Mouse (Mus musculus): ENCODE results near the gene Rnpepl1. TPM values are rescaled to one million over a fixed set of nuclear protein-coding genes. Genes with fewer than 3 reads are reported as not detected.
"Not testable (repeated sequence)": the region's sequence is repeated elsewhere in the genome, so short reads cannot be mapped to it uniquely, and the experiment has no call there.

The Rnpepl1 gene
- polyA plus RNA-seq, 1 experiment from 2014 or later, result 56.2 TPM

DNA sequence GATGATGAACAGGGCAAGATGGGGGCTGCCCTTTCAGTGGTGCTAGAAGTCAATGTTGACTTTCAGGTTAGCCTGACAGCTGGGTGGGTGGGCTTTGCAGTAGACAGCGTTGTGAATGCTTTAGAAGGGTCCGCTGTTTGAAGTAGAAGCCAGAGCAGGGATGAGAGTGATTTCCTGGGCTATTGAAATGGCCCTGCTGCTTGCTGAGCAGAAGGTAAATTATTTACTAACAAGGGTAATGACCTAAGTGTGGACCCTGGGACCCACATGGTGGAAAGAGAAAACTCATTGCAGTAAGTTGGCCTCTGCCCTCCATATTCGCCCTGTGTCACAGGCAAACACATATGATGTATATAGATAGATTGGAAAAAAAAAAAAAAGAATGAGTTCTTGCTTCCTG, 25.9 kb downstream of the Rnpepl1 start:
- no peak for DNase-seq (ENCODE audit: low spot score)

DNA sequence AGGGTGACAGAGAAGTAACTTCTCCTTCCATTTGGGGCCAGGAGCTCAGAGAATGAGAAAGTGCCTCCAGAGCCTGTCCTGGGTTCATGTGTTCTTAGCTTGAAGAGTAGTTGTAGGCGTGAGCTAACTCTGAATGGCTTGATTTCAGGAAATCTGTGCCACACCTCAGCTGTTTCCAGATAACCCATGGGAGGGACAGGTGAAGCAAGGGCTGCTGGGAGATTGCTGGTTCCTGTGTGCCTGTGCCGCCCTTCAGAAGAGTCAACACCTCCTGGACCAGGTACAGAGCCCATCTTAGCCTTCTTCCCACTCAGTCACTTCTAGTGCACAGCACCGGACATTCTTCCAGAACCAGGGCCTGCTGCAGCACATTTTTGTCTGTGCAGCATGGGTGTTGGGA, 27.2 kb downstream of the Rnpepl1 start:
- no peak for DNase-seq (ENCODE audit: low spot score)

DNA sequence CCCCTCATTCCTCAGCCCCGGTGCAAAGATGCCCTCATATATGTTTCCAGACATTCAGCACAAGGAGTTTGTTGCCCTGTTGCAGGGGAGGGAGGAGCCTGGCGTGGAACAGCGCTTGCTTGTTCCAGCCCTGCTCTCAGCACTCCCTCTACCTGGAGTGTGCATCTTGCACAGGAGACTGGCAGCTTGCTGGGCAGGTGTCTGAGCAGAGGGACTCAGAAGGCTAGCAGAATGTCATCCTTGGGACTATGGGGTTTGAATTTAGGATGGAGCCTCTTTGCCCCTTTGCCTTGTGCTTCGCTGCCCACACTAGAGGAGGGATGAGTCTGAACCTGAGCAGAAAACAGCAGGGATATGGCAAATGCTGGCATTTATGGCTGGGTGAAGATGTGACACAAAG, 29.2 kb downstream of the Rnpepl1 start:
- DNase-seq (ENCODE audit: low spot score), result no peak

DNA sequence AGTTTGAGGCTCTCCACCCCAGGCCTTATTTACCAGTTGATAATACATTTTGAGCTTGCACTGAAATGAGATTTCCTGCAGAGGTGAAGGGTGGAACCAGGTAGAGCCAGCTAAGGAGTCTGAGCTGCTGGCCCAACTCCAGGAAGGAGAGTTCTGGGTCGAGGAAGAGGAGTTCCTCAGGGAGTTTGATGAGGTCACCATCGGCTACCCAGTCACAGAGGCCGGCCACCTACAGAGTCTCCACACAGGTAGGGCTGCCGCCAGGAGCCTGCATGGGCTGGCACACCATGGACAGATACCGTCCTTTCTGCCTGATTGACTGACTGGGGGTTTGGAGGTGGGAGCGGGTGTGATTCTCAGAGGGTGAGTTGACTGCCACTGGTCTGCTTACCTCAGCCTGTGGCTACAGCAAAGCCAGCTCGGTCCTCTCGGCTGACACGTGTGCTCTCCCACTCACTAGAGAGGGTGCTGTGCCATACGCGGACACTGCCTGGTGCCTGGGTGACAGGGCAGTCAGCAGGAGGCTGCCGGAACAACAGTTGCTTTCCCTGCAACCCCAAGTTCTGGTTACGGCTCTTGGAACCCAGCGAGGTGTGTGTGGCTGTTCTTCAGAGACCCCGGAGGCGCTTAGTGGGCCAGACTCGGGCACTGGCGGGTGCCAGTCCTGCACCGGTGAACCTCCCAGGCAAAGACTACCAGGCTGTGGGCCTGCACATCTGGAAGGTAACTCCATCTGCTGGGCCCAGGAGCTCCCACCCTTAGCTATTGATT, 32.8 kb downstream of the Rnpepl1 start:
- DNase-seq (ENCODE audit: low spot score), result no peak

DNA sequence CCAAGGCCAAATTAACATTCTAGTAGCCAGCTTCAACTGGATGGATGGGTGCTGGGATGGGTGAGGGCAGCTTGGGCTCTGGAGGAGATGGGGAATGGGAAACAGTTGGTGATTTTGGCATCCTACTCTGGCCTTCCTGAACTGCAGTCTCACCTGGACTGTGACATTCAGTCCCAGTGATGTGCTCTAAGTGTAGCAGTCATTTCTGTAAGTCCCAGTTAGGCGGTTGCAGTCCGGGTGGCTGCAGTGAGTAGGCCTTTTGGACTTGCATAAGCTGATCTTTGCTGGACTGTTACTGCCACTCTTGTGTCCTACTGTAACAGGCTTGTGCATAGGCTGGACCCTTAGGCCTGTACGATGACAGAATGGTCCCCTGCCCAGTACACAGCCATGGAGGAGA, 37.4 kb downstream of the Rnpepl1 start:
- DNase-seq (ENCODE audit: low spot score), result no peak

DNA sequence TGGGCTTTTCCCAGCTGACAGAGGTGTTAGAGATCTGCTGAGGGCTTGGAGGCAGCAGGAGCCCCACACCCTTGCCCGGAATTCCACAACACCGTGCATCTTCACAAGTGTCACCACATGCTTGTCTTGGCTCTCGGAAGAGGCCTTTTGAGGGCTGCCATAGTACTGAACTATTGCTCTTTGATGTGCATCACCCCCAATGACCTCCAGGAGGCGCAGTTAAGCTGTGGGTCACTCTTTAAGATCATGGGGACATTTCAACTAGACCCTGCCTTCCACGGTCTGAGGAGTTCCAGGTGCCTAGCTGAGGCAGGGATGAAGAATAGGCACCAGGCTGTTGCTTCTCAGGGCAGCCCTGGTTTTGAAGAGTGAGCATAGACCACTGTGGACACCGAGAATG, 38.8 kb downstream of the Rnpepl1 start:
- DNase-seq (ENCODE audit: low spot score), result peak; percentile 16

DNA sequence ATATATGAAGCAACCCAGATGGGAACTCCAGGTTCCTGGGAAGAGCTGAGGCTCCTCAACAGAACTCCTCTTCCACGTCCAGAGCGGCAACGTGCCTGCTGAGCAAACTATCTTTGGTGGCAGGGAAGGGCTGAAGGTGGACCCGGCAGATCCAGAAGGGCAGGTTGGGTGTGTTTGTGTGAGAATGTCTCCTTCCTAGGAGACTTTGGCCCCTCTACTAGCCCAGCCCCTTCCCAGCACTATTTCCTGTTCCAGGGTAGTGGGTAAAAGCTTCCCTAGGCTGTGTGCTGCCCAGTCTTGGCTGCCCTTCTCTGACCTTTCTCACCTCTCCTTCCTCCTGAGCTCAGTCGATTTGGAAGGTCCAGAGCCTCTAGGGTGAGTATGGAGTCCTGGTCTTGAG, 40.0 kb downstream of the Rnpepl1 start, which contains the start of gene Gpr35:
TSS of gene Gpr35 (plus strand) at position 259 of the 400 bp plus-strand sequence.
- DNase-seq (ENCODE audit: low spot score), result no peak

DNA sequence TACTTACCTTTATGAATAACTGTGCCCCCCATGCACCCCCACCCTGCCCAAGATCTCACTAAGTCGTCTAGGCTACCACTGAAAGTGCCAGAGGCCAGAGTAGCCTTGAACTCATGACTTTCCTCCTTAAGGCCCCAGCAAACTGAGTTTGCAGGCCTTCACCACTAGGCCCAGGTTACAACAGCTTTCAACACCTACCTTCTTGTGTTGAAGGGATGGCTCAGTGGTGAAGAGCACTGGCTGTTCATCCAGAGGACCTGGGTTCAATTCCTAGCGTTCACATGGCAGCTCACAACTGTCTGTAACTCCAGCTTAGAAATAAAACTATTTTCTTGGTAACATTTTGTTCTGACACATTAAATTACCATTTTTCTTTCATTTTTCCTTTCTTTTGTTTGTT, 43.1 kb downstream of the Rnpepl1 start:
- DNase-seq (ENCODE audit: low spot score), result no peak

DNA sequence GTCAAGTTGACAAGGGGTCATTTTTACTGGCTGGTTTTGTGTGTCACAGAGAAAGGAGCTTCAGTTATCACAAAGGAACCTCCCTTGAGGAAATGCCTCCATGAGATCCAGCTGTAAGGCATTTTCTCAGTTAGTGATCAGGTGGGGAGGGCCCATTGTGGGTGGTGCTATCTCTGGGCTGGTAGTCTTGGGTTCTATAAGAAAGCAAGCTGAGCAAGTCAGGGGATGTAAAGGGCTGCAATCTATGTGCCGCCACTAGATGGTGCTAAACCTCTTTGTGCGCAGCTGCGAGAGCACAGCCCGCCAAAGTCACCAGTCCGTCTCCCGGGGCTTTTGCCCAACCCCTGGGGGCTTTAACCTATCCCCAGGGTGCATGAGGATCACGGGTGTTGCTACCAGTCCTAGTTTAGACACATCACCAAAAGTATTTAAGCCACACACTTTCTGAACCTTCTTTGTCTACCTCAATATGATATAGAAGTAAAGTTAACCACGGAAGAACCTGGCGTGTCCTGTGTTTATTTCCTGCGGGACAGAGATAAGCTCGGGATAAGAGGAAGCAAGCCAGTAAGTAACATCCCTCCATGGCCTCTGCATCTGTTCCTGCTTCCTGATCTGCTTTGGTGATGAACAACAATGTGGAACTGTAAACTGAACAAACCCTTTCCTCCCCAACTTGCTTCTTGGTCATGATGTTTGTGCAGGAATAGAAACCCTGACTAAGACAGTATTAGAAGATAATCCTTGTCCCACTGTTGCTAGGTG, 46.2 kb downstream of the Rnpepl1 start:
- not testable (repeated sequence) for DNase-seq (ENCODE audit: low spot score)

DNA sequence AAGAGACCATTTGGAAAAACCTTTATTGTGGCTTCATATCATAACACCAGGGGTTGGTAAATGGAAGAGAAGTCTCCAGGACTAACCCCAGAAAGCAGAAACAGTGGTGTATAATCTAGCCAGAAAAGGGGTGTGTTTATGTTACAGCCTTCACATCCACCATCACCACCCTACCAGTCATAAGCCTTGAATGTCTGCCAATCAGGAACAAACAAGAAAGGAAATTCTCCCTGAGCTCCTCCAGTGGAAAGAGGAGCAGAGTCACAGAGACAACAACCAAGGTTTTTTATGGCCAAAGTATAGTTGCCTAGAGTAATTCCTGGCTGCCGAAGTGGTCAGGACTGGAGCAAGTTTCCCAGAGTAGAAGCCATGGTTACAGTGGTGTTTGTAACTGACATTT, 48.4 kb downstream of the Rnpepl1 start:
- no peak for DNase-seq (ENCODE audit: low spot score)

DNA sequence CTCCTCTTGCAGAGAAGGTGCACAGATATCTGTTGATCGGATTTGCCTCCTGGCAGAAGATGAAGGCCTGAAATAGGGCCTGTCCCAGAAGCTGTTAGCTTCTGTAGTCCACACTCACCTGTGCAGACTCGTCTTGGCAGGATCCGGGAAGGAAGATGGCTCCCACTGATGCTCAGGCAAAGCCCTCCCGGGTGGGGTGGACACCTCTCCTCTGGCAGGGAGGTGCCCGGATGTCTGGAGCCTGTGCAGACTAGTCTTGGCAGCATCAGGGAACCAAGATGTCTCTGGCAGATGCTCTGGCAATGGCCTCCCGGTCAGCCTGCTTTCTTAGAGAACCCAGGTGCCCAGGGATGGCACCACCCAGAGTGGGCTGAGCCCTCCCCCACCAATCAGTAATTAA, 60.2 kb downstream of the Rnpepl1 start:
- DNase-seq (ENCODE audit: low spot score), result not testable (repeated sequence)

DNA sequence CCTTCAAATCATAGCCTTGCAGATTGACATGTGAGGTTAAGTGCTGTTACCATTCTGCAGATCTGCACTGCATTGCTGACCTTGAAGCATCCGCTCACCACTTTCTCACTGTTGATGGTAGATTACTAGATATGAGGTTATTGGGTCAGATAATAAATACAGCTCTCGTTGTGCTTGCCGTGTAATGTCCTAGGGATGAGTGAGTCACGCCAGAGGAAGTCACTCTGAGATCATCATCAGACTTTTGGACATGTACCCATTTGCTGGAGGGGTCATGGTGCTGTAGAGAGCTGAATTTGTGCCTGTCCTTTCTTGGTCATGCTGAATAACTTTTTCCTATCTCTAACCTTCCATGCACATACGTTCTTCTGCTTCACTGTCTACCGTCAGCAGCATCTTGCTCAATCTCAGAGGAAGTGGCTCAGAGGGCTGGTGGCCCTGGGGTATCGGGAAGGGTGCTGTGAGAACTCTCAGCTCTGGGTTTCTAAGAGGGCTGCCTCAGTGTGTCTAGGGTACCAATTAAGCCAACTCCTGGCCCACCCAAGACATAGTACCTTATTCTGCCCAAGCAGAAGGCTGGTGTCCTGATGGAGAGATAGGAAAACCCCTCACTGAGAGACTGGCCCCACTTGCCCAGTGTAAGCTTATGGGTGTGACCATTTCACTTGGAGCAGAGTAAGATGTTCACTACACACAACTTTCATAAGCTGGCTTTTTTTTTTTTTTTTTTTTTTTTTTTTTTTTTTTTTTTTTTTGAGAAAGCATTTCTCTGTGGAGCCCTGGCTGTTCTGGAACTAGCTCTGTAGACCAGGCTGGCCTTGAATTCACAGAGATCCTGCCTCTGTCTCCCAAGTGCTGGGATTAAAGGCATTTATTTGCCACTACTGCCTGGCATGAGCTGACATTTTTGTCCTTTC, 61.6 kb downstream of the Rnpepl1 start:
- no peak for DNase-seq (ENCODE audit: low spot score)

DNA sequence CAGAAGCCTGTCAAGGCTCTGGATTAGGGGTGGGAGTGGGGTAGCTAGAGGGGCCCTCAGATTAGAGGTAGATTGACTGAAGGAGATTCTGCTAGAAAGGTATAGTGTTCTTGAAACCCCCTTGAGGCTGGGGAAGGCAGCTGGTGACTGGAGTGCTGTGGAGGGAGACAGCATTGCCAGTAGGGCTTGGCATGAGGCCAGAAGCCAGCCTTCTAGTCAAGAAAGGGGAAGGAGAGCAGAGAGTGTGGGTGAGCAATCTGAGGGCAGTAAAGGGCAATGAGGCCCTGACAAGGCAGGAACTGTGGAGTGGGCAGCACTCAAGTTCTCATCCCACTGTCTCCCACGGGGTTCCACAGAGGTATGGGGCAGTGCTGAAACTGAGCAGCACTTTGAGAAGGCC, 62.3 kb downstream of the Rnpepl1 start:
- peak; percentile 16 for DNase-seq (ENCODE audit: low spot score)

Other genes with a start within 250 kb of the Rnpepl1 start
- gene Gpc1, start 79.1 kb upstream of the Rnpepl1 start, polyA plus RNA-seq (2015; fragmentation: Nextera tagmentation; extraction: Ambion mirVana), result 24.3 and 25.9 TPM in 2 replicates
- 1.9 and 2.1 TPM in 2 replicates for gene Ankmy1, start 7.9 kb upstream of the Rnpepl1 start, polyA plus RNA-seq (2015; fragmentation: Nextera tagmentation; extraction: Ambion mirVana)
- 38.1 and 39.6 TPM in 2 replicates for gene Dusp28, start 3.8 kb upstream of the Rnpepl1 start, polyA plus RNA-seq (2015; fragmentation: Nextera tagmentation; extraction: Ambion mirVana)
- 17.9 and 18.7 TPM in 2 replicates for gene Capn10, start 23.6 kb downstream of the Rnpepl1 start, polyA plus RNA-seq (2015; fragmentation: Nextera tagmentation; extraction: Ambion mirVana)
- 0.75 and 1.1 TPM in 2 replicates for gene Gpr35, start 40.1 kb downstream of the Rnpepl1 start, polyA plus RNA-seq (2015; fragmentation: Nextera tagmentation; extraction: Ambion mirVana)
- gene Aqp12, start 95.6 kb downstream of the Rnpepl1 start, polyA plus RNA-seq (2015; fragmentation: Nextera tagmentation; extraction: Ambion mirVana), result not detected in 2 replicates
- gene Kif1a, start 191.2 kb downstream of the Rnpepl1 start, polyA plus RNA-seq (2015; fragmentation: Nextera tagmentation; extraction: Ambion mirVana), result 0.20 and 0.22 TPM in 2 replicates
- 0.13 and 0.21 TPM in 2 replicates for gene Agxt, start 224.5 kb downstream of the Rnpepl1 start, polyA plus RNA-seq (2015; fragmentation: Nextera tagmentation; extraction: Ambion mirVana)